Mouse (Mus musculus): ENCODE measurements around the gene Ptpn1. TPM values are rescaled to one million over a fixed set of nuclear protein-coding genes. Genes with fewer than 3 reads are reported as not detected.

The Ptpn1 gene
- polyA plus RNA-seq, 1 experiment, result 24.4 TPM

GRCm38 (mm10) chr2:167920960-167921495 lies 10.8 kb upstream of the Ptpn1 start:
- H3K4me1 ChIP-seq (ENCODE audit: control insufficient read depth, insufficient read depth, insufficient read length, low read length), result 0 out of 2 replicates have a peak, but pooled peaks cover 1% of the 10 kb centered on the region
- TF ChIP-seq POLR2A (IDR thresholded peaks at IDR 0.05; ENCODE audit: low read depth, low read length) (no peak), CTCF (IDR thresholded peaks at IDR 0.05; ENCODE audit: extremely low read depth, insufficient read length, insufficient replicate concordance, low read depth, low read length) (no peak)
- whole genome bisulfite sequencing, result 92% methylated on average over 9 of the region's 9 CpGs
- H3K27me3 ChIP-seq (ENCODE audit: control insufficient read depth, insufficient read depth, low read length), result no peaks in the 10 kb centered on the region
- no peak overlapping the region for H3K4me3 ChIP-seq (ENCODE audit: low read depth, low read length)
- no peak overlapping the region for H3K27ac ChIP-seq (ENCODE audit: insufficient read depth, low read depth, low read length)
- H3K36me3 ChIP-seq (ENCODE audit: control insufficient read depth, insufficient read depth, low read length), result no peaks in the 10 kb centered on the region

- H3K27me3 ChIP-seq (ENCODE audit: control insufficient read depth, insufficient read depth, low read length), result no peaks in the 10 kb centered on the region
- H3K4me3 ChIP-seq (ENCODE audit: low read depth, low read length), result no peak overlapping the region
- TF ChIP-seq CTCF (IDR thresholded peaks at IDR 0.05; ENCODE audit: extremely low read depth, insufficient read length, insufficient replicate concordance, low read depth, low read length), result no peak
- TF ChIP-seq POLR2A (IDR thresholded peaks at IDR 0.05; ENCODE audit: low read depth, low read length), result no peak
- WGBS, result 66% methylated on average over 8 of the region's 8 CpGs
- H3K27ac ChIP-seq (ENCODE audit: insufficient read depth, low read depth, low read length), result no peak overlapping the region
- H3K36me3 ChIP-seq (ENCODE audit: control insufficient read depth, insufficient read depth, low read length), result no peaks in the 10 kb centered on the region
- 0 out of 2 replicates have a peak, but pooled peaks cover 1% of the 10 kb centered on the region for H3K4me1 ChIP-seq (ENCODE audit: control insufficient read depth, insufficient read depth, insufficient read length, low read length)
Observed at GRCm38 (mm10) chr2:167921823-167922222, 10.0 kb upstream of the Ptpn1 start.

- no peaks in the 10 kb centered on the region for H3K27me3 ChIP-seq (ENCODE audit: control insufficient read depth, insufficient read depth, low read length)
- no peak overlapping the region for H3K27ac ChIP-seq (ENCODE audit: insufficient read depth, low read depth, low read length)
- 0 out of 2 replicates have a peak, but pooled peaks cover 1% of the 10 kb centered on the region for H3K4me1 ChIP-seq (ENCODE audit: control insufficient read depth, insufficient read depth, insufficient read length, low read length)
- H3K36me3 ChIP-seq (ENCODE audit: control insufficient read depth, insufficient read depth, low read length), result no peaks in the 10 kb centered on the region
- TF ChIP-seq CTCF (IDR thresholded peaks at IDR 0.05; ENCODE audit: extremely low read depth, insufficient read length, insufficient replicate concordance, low read depth, low read length) (no peak), POLR2A (IDR thresholded peaks at IDR 0.05; ENCODE audit: low read depth, low read length) (no peak)
- 89% methylated on average over 5 of the region's 5 CpGs for WGBS
- no peak overlapping the region for H3K4me3 ChIP-seq (ENCODE audit: low read depth, low read length)
Observed at GRCm38 (mm10) chr2:167924011-167924410, 7.8 kb upstream of the Ptpn1 start.

- peak overlapping the region; percentile 59 for H3K4me3 ChIP-seq (ENCODE audit: low read depth, low read length)
- under 1% methylated on average over 29 of the region's 29 CpGs for WGBS
- H3K27me3 ChIP-seq (ENCODE audit: control insufficient read depth, insufficient read depth, low read length), result no peaks in the 10 kb centered on the region
- H3K36me3 ChIP-seq (ENCODE audit: control insufficient read depth, insufficient read depth, low read length), result no peaks in the 10 kb centered on the region
- 0 out of 2 replicates have a peak, but pooled peaks cover 1% of the 10 kb centered on the region for H3K4me1 ChIP-seq (ENCODE audit: control insufficient read depth, insufficient read depth, insufficient read length, low read length)
- H3K27ac ChIP-seq (ENCODE audit: insufficient read depth, low read depth, low read length), result peak overlapping the region; percentile 75
- peak; percentile 24; the same call in 1 of the 2 replicates for TF ChIP-seq CTCF (IDR thresholded peaks at IDR 0.05; ENCODE audit: extremely low read depth, insufficient read length, insufficient replicate concordance, low read depth, low read length)
- TF ChIP-seq POLR2A (IDR thresholded peaks at IDR 0.05; ENCODE audit: low read depth, low read length), result 0 out of 2 replicates have a peak, but pooled peaks have one; percentile 14
Observed at GRCm38 (mm10) chr2:167924803-167925604, 6.9 kb upstream of the Ptpn1 start.

GRCm38 (mm10) chr2:167925841-167926800 lies 5.7 kb upstream of the Ptpn1 start:
- H3K27me3 ChIP-seq (ENCODE audit: control insufficient read depth, insufficient read depth, low read length), result no peaks in the 10 kb centered on the region
- TF ChIP-seq CTCF (IDR thresholded peaks at IDR 0.05; ENCODE audit: extremely low read depth, insufficient read length, insufficient replicate concordance, low read depth, low read length) (no peak), POLR2A (IDR thresholded peaks at IDR 0.05; ENCODE audit: low read depth, low read length) (no peak)
- no peak overlapping the region for H3K4me3 ChIP-seq (ENCODE audit: low read depth, low read length)
- peak overlapping the region; percentile 29 for H3K27ac ChIP-seq (ENCODE audit: insufficient read depth, low read depth, low read length)
- peaks cover 2% of the 10 kb centered on the region; the same call in 1 of the 2 replicates for H3K4me1 ChIP-seq (ENCODE audit: control insufficient read depth, insufficient read depth, insufficient read length, low read length)
- H3K36me3 ChIP-seq (ENCODE audit: control insufficient read depth, insufficient read depth, low read length), result no peaks in the 10 kb centered on the region
- 80% methylated on average over 11 of the region's 11 CpGs for WGBS

- TF ChIP-seq POLR2A (IDR thresholded peaks at IDR 0.05; ENCODE audit: low read depth, low read length), result no peak
- no peak for TF ChIP-seq CTCF (IDR thresholded peaks at IDR 0.05; ENCODE audit: extremely low read depth, insufficient read length, insufficient replicate concordance, low read depth, low read length)
- 79% methylated on average over 4 of the region's 4 CpGs for WGBS
- H3K36me3 ChIP-seq (ENCODE audit: control insufficient read depth, insufficient read depth, low read length), result no peaks in the 10 kb centered on the region
Observed at GRCm38 (mm10) chr2:167928002-167928526, 3.8 kb upstream of the Ptpn1 start.

More at GRCm38 (mm10) chr2:167928002-167928526, 3.8 kb upstream of the Ptpn1 start:
- Histone ChIP-seq H3K27me3 (ENCODE audit: control insufficient read depth, insufficient read depth, low read length) (no peaks in the 10 kb centered on the region), H3K4me1 (ENCODE audit: control insufficient read depth, insufficient read depth, insufficient read length, low read length) (peaks cover 9% of the 10 kb centered on the region; the same call in 1 of the 2 replicates), H3K27ac (ENCODE audit: insufficient read depth, low read depth, low read length) (no peak overlapping the region), H3K4me3 (ENCODE audit: low read depth, low read length) (no peak overlapping the region)
